Mouse (Mus musculus) neural tube, embryonic 12.5 days (tissue): ENCODE measurements around the gene Nxn. TPM values are rescaled to one million over a fixed set of nuclear protein-coding genes. Genes with fewer than 3 reads are reported as not detected.

Experiments used
- ATAC-seq: fragments of 200-750 bp; cut with Nextera tagmentation; 2 replicates; pipeline ENCODE4 v1.8.0; 2017; ENCODE audit warnings: low read depth, mild to moderate bottlenecking, moderate TSS enrichment, moderate library complexity; ENCODE audit not compliant: low FRiP score
- H3K27ac ChIP-seq: fragments of 300-500 bp; sonication (generic); 2 replicates; pipeline ENCODE4 v1.5.1; 2016
- H3K27me3 ChIP-seq: fragments of 300-500 bp; sonication (generic); replicated peaks from 2 replicates; pipeline ENCODE4 v1.6.1; 2016; ENCODE audit warnings: mild to moderate bottlenecking
- H3K36me3 ChIP-seq: fragments of 300-500 bp; sonication (generic); 2 replicates; pipeline ENCODE4 v1.6.1; 2016; ENCODE audit warnings: mild to moderate bottlenecking
- H3K4me1 ChIP-seq: fragments of 300-500 bp; sonication (generic); 2 replicates; pipeline ENCODE4 v1.6.1; 2016
- H3K4me2 ChIP-seq: fragments of 300-500 bp; sonication (generic); replicated peaks from 2 replicates; pipeline ENCODE4 v1.6.1; 2016; ENCODE audit warnings: mild to moderate bottlenecking
- H3K4me3 ChIP-seq: fragments of 300-500 bp; sonication (generic); 2 replicates; pipeline ENCODE4 v1.5.1; 2016
- H3K9ac ChIP-seq: fragments of 300-500 bp; sonication (generic); 2 replicates; pipeline ENCODE4 v1.6.1; 2016; ENCODE audit warnings: mild to moderate bottlenecking
- H3K9me3 ChIP-seq: fragments of 300-500 bp; sonication (generic); 2 replicates; pipeline ENCODE4 v1.6.1; 2016; ENCODE audit warnings: mild to moderate bottlenecking
- WGBS: fragments of 180-500 bp; shearing (Covaris S2); methylation state at CpG from one replicate; pipeline ENCODE4 v1.1.7; 2016; 5-methylcytosine and 5-hydroxymethylcytosine counted together
- polyA plus RNA-seq: library from polyadenylated mRNA; unstranded; fragments of >200 nt; fragmentation: Nextera tagmentation; extraction: Ambion mirVana; gene quantifications from 2 replicates; pipeline ENCODE4 v1.2.1, GENCODE M21; 2016

Gene Nxn
- polyA plus RNA-seq, 1 experiment from 2014 or later, result 64.4 TPM

DNA sequence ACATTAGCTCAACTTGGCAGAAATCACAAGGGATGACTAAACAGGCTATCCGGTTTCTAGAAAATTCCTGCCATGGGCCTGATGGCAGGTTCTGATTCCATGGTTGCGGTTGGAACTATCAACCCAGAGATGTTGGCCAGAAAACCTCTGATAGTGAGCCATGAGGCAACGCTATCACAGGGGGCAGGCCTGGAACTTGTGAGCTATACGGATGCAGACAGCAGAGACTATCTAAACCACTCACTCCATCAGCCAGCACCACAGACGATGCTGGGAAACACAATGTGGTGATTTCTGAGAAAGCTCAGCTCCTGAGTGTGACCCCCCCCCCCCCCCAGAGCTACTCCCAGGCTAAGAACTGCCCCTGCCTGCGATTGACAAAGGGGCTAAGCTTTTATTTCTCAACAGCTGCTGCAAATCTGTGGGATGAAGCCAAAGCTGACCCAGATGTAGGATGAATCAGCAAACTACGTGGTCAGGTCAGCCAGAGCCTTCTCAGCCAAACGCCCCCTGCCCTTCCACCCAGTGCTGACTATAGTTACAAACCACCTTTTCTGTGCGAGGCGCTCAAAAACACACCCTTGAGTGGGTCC is 112.3 kb downstream of the Nxn start:
- H3K36me3 ChIP-seq, result no peaks in the 10 kb centered on the region
- H3K4me3 ChIP-seq, result no peak overlapping the region
- H3K9ac ChIP-seq, result no peak overlapping the region
- H3K27ac ChIP-seq, result no peak overlapping the region
- H3K4me1 ChIP-seq, result peaks cover 54% of the 10 kb centered on the region
- WGBS, result 67% methylated on average over 10 of the region's 10 CpGs
- no peak overlapping the region for H3K4me2 ChIP-seq
- H3K27me3 ChIP-seq, result no peaks in the 10 kb centered on the region
- no peaks in the 10 kb centered on the region for H3K9me3 ChIP-seq
- ATAC-seq, result no peak

DNA sequence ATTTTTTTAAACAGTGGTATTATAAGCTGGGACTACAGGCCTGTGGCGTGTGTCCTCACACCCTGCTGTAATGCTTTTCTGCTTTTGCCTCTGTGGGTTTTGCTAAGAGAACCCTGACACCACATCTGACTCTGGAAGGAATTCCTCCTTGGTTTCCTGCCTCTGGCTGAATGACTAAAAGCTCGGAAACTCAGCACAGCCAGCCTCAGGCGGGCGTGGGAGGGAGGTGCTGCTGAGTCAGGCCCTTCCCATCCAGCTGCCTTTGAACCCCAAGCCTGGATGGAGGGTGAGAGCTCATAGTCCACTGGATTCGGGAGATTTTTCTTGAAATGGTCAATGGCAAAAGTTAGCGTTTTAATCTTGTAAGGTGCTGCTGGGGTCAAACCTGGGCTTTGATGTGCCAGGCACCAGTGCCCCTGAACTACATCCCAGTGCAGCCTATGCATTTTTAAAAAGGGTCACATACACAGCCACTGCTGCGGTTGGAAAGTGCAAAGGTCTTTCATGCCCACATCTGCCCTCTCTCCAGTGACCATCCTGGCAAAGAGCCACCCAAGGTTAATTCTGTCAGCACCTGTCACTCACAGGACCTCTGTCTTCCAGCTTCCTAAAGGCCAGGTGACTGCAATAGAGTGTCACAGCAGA is 113.4 kb downstream of the Nxn start:
- no peaks in the 10 kb centered on the region for H3K36me3 ChIP-seq
- H3K27me3 ChIP-seq, result no peaks in the 10 kb centered on the region
- H3K9ac ChIP-seq, result no peak overlapping the region
- no peak for ATAC-seq
- H3K4me3 ChIP-seq, result no peak overlapping the region
- WGBS, result 65% methylated on average over 7 of the region's 7 CpGs
- no peak overlapping the region for H3K4me2 ChIP-seq
- peaks cover 49% of the 10 kb centered on the region for H3K4me1 ChIP-seq
- no peaks in the 10 kb centered on the region for H3K9me3 ChIP-seq
- no peak overlapping the region for H3K27ac ChIP-seq

GRCm38 (mm10) chr11:76283841-76284240 is 115.1 kb downstream of the Nxn start:
- no peak for ATAC-seq
- Histone ChIP-seq H3K27me3 (no peaks in the 10 kb centered on the region), H3K4me1 (peaks cover 43% of the 10 kb centered on the region), H3K36me3 (no peaks in the 10 kb centered on the region), H3K27ac (no peak overlapping the region), H3K4me2 (no peak overlapping the region), H3K4me3 (no peak overlapping the region), H3K9me3 (no peaks in the 10 kb centered on the region), H3K9ac (no peak overlapping the region)
- WGBS, result 93% methylated on average over 6 of the region's 6 CpGs

DNA sequence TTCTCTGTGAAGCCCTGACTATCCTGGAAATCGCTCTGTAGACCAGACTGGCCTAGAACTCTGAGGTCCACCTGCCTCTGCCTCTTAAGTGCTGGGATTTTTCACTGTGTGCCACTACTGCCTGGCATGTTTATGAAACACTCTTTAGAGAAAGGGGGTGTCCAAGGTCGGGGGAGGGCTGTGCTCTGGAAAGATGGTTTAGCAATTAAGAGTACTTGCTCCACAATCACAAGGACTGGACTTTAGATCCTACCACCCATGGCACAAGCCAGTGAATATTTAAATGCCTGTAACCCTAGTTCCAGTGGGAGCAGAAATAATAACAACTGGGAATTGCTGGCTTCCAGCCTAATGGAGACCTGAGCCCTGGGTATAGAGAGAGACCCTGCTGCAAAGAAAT is 119.0 kb downstream of the Nxn start:
- no peaks in the 10 kb centered on the region for H3K27me3 ChIP-seq
- no peak overlapping the region for H3K27ac ChIP-seq
- H3K9ac ChIP-seq, result no peak overlapping the region
- no peak for ATAC-seq
- peaks cover 5% of the 10 kb centered on the region; the same call in 1 of the 2 replicates for H3K36me3 ChIP-seq
- H3K4me2 ChIP-seq, result no peak overlapping the region
- 80% methylated on average over 2 of the region's 2 CpGs for WGBS
- no peak overlapping the region for H3K4me3 ChIP-seq
- no peaks in the 10 kb centered on the region for H3K9me3 ChIP-seq
- H3K4me1 ChIP-seq, result peaks cover 16% of the 10 kb centered on the region

DNA sequence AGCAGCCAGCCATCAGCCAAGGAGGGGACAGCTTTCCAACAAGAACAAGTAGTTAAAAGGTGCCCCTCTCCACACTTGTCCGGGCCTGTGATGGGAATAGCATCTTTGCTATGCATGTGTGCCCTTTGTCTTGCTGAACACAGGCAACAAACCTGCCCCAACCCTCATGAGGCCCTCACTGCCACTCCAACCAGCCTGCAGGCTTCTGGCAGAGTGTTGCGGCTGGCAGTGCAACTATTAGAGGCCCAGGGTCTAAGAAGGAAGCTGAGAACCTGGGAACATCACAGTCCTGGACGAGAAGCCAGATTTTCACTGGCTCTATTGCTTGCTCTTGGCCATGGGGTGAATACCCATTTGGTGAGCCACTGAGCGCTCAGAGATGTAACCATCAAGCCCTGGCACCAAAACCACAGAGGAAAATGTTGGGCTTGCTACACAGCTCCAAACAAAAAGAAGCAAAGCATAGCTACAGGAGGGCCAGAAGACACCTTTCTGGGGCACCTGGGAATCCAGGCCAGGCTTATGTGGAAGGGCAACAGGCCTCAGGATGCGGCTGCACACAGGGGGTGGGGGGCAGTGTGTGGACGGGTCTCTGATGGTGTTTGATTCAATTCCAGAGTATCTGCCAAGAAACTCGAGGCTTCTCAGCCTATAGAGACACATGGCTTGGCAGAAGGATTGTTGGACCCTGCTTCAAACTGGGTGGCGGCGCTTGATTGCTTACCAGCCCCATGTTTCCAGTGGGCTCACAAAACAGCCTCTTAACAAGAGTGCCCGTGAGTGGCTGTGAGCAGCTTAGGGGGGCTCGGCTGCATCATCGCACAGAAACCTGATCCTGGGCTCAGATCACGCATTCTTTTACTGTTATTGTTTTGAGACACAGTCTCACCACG is 119.7 kb downstream of the Nxn start:
- Histone ChIP-seq H3K9ac (no peak overlapping the region), H3K4me3 (no peak overlapping the region), H3K4me1 (peaks cover 10% of the 10 kb centered on the region), H3K36me3 (peaks cover 7% of the 10 kb centered on the region), H3K9me3 (no peaks in the 10 kb centered on the region), H3K27ac (no peak overlapping the region), H3K27me3 (no peaks in the 10 kb centered on the region), H3K4me2 (no peak overlapping the region)
- ATAC-seq, result no peak
- WGBS, result 66% methylated on average over 14 of the region's 14 CpGs

DNA sequence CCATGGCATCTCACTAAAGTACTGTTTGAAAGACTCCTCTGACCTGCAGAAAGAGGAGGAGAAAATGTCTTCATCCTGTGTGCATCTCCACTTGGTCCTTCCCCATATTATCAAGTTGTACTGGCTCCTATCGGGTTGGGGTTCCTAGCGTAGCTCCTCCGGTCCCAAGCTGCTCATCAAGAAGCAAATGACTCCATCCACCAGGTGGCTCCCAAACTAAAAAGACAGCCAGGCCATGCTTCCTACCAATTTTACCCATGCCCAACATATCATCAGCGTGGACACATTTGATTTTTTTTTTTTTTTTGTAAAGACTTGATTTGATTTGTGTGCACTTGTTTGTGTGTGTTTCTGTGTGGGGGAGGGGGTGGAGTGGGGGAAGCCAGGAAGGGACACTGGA is 126.5 kb downstream of the Nxn start:
- Histone ChIP-seq H3K27ac (no peak overlapping the region), H3K9ac (no peak overlapping the region), H3K4me2 (no peak overlapping the region), H3K36me3 (peaks cover 38% of the 10 kb centered on the region), H3K4me3 (no peak overlapping the region), H3K9me3 (no peaks in the 10 kb centered on the region), H3K27me3 (no peaks in the 10 kb centered on the region), H3K4me1 (peaks cover 15% of the 10 kb centered on the region)
- 88% methylated on average over 4 of the region's 4 CpGs for WGBS
- no peak for ATAC-seq

DNA sequence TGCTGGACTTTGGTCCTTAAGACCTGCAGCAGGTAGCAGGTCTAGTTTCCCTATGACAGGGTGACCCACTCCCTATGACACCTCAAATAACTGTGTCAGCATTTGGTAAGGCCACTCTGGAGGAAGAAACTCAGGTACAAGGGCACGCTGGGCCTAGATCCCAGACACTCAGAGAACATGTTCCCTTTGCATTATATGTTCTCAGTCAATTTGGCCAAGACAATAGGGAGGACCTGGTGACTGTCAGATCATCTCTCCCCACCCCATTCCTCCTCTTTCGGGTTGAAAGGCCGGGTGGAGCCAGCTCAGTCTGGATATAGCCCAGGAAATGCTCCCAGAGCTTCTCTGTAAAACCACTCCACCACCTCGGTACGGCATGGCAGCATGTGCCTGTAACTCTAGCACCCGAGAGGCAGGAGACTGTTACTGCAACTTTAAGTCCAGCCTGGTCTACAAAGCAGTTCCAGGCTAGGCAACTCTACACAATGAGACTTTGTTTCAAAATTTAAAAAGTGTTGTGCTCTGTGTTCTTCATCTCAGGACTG is 130.3 kb downstream of the Nxn start:
- Histone ChIP-seq H3K36me3 (peaks cover 25% of the 10 kb centered on the region), H3K9ac (peak overlapping the region; percentile 3; the same call in 1 of the 2 replicates), H3K27me3 (no peaks in the 10 kb centered on the region), H3K4me2 (no peak overlapping the region), H3K9me3 (no peaks in the 10 kb centered on the region), H3K4me1 (peaks cover 33% of the 10 kb centered on the region), H3K4me3 (no peak overlapping the region), H3K27ac (peak overlapping the region; percentile 58)
- 73% methylated on average over 6 of the region's 6 CpGs for WGBS
- no peak for ATAC-seq

- no peaks in the 10 kb centered on the region for H3K9me3 ChIP-seq
- H3K4me2 ChIP-seq, result peak overlapping the region; percentile 16; the same call in 1 of the 2 replicates
- peak; percentile 59; the same call in 1 of the 2 replicates for ATAC-seq
- H3K4me1 ChIP-seq, result peaks cover 38% of the 10 kb centered on the region
- WGBS, result 22% methylated on average over 5 of the region's 5 CpGs
- H3K36me3 ChIP-seq, result peaks cover 23% of the 10 kb centered on the region
- H3K27me3 ChIP-seq, result no peaks in the 10 kb centered on the region
- H3K9ac ChIP-seq, result peak overlapping the region; percentile 3; the same call in 1 of the 2 replicates
- H3K27ac ChIP-seq, result peak overlapping the region; percentile 58
- no peak overlapping the region for H3K4me3 ChIP-seq
Measured at GRCm38 (mm10) chr11:76268001-76268459, 130.9 kb downstream of the Nxn start.

DNA sequence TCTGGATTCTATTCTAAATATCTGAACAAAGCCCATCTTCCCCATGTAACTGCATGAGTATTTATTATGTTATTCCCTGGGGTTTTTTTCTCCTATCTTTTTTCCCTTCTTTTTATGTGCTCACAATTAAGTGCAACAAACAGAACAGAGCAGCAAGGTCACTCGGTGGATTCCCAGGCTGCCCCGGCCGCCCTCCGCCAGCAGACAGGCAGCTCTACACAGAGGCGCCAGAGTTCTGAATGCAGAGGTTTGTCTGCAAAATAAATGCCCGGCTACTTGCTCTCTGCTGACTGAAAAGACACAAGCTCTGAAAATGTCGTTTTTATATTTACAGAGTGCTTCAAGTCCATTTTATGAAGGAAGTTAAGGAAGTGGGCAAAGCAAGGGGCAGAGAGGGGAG is 131.4 kb downstream of the Nxn start:
- peak overlapping the region; percentile 16; the same call in 1 of the 2 replicates for H3K4me2 ChIP-seq

DNA sequence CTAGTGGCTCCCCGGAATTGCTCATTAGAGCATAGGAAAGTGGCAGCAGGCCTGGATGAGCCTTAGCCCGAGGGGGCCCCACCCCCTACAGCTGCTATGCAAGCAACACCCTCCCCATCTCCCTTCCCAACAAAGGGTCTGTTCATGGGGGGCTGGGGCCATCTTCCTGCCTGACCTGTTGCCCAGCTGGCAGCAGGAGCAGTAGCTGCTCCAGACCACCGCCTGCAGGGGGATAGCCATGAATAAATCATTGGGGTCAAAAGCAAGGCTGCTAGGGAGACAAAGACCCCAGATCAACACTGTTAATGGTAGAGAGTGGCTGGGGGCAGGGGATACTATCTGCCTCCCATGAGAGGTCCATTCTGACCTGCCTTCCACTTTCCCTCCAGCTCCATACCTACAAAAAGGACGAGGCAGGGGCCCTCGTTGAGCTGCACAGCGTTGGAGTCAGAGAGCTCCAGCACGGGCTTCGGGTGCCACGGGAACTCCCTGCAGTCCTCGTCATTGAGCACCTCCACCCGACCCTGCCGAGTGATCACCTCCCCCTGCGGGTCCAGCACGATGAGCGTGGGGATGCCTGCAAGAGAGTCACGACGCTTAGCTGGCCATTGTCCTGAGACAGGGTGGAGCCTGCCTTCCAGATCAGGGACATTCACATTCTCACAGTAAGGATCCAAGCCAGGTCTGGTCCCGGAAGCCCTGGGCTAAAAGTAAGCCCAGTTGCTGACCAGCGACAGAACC is 136.2 kb downstream of the Nxn start:
- WGBS, result 5% methylated on average over 19 of the region's 19 CpGs

More for the DNA sequence above, 131.4 kb downstream of the Nxn start:
- Histone ChIP-seq H3K36me3 (peaks cover 23% of the 10 kb centered on the region), H3K9ac (peak overlapping the region; percentile 3; the same call in 1 of the 2 replicates), H3K27me3 (no peaks in the 10 kb centered on the region), H3K9me3 (no peaks in the 10 kb centered on the region), H3K27ac (peak overlapping the region; percentile 58), H3K4me1 (peaks cover 43% of the 10 kb centered on the region), H3K4me3 (no peak overlapping the region)
- 0 out of 2 replicates have a peak, but pooled peaks have one; percentile 8 for ATAC-seq
- WGBS, result 26% methylated on average over 7 of the region's 7 CpGs

DNA sequence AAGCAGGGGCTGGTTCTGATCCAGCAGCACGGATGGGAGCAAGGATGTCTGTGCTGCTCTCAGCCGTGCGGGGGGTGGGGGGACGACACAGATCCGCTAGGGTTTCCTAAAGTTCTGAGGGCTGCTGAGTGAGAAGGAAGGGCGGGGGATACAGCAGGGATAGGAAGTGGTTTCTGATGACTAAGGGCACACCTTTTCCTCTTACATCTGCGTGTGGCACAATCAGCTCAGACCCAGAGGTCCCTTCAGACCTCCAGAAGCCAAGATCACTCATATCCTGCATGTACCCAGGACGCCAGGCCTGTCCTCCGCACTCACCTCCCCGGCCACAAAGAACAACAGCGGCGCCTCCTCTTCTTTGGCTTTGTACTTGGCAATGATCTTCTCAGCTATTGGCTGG is 137.7 kb downstream of the Nxn start:
- H3K27ac ChIP-seq, result 0 out of 2 replicates have a peak overlapping the region, but pooled peaks have one; percentile 55
- H3K4me1 ChIP-seq, result peaks cover 54% of the 10 kb centered on the region
- ATAC-seq, result no peak
- 76% methylated on average over 12 of the region's 12 CpGs for WGBS
- no peak overlapping the region for H3K9ac ChIP-seq
- H3K4me2 ChIP-seq, result no peak overlapping the region
- no peaks in the 10 kb centered on the region for H3K9me3 ChIP-seq
- no peak overlapping the region for H3K4me3 ChIP-seq
- peaks cover 12% of the 10 kb centered on the region; the same call in 1 of the 2 replicates for H3K36me3 ChIP-seq
- H3K27me3 ChIP-seq, result no peaks in the 10 kb centered on the region

More for the DNA sequence above, 136.2 kb downstream of the Nxn start:
- H3K27me3 ChIP-seq, result no peaks in the 10 kb centered on the region
- peak overlapping the region; percentile 67 for H3K27ac ChIP-seq
- H3K9me3 ChIP-seq, result no peaks in the 10 kb centered on the region
- no peak overlapping the region for H3K4me3 ChIP-seq
- ATAC-seq, result peak; percentile 54
- H3K4me2 ChIP-seq, result peak overlapping the region; percentile 45
- peak overlapping the region; percentile 36; the same call in 1 of the 2 replicates for H3K9ac ChIP-seq
- H3K4me1 ChIP-seq, result peaks cover 65% of the 10 kb centered on the region
- peaks cover 12% of the 10 kb centered on the region for H3K36me3 ChIP-seq
